Mouse (Mus musculus) thymus, postnatal 36 days (tissue): ENCODE data around the gene Cers1.

Experiments used
- DNase-seq, 2 experiments: peaks; one replicate each; pipeline ENCODE4 v3.0.0; 2022; ENCODE audit warnings: mixed read lengths in 2 of 2

Gene Cers1

DNA sequence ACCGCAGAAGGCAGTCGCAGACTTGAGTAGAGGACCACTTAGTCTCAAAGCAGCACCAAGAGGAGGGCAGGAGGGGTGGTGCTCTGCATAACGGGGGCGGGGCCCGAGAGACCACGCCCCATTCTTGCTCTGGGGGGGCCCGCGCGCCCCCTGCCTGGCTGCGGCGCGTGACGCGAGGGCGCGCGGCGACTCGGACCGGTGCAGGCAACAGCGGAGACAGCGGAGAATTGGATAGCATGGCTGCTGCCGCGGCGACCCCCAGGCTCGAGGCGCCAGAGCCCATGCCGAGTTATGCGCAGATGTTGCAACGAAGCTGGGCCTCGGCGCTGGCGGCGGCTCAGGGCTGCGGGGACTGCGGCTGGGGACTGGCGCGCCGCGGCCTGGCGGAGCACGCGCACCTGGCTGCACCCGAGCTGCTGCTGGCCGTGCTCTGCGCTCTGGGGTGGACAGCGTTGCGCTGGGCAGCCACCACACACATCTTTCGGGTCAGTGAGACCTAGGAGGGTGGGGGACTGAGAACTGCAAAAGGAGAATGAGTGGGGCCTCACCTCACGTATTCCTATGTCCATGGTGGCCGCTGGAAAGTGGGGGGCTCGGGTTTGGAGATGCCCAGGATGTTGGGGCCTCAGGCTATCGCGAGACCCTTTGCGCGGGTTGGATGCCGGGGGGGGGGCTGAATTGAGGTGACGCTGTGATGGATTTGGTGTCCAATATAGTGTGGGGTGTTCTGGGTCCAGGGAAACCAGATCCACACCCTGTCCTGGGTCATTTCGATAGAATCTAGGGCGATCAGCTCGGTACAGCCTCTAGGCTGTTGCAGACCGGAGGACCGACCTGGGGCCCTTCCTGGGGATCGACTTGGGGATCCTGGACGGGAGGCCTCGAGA is at the start of gene Cers1:
Cers1 (plus strand) TSS at position 152 of the 887 bp plus-strand sequence.
- peak; percentile 59 to 64 for DNase-seq

DNA sequence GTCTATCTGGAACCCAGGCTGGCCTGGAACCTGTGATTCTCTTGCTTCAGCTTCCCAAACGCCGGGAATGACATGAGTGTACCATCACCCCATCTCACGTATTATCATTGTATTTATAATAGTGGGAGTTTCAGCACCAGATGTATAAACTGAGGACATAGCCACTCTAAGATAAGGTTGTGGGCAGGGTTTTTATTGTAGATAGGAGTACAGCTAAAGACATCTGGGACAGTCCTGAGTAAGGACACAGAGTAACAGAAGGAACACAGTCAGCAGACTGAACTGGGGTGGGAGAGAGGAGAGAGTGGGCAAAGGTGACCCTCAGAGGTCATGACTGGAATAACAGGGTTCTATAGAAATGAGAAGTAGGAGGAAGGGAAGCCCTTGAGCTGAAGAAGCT is 47.9 kb upstream of the Cers1 start:
- no peak for DNase-seq

DNA sequence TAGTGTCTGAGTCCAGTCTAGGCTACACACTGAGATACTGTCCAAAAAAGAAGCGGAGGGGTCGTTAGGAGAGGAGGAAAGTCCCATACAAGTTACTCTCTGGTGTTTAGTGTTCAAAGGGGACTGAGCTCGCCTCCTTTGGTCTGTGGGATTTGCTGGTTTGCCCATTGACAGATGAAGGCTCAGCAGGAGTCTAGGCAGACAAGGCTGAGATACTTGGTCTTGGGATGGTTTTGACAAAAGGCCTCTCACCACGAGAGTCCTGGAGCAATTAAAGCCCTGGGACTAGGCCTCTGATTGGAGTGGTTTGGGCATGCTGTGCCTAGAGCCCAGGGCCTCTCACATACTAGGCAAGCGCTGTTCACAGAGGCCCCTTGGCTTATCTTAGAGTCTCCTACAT is 47.3 kb upstream of the Cers1 start:
- no peak for DNase-seq

DNA sequence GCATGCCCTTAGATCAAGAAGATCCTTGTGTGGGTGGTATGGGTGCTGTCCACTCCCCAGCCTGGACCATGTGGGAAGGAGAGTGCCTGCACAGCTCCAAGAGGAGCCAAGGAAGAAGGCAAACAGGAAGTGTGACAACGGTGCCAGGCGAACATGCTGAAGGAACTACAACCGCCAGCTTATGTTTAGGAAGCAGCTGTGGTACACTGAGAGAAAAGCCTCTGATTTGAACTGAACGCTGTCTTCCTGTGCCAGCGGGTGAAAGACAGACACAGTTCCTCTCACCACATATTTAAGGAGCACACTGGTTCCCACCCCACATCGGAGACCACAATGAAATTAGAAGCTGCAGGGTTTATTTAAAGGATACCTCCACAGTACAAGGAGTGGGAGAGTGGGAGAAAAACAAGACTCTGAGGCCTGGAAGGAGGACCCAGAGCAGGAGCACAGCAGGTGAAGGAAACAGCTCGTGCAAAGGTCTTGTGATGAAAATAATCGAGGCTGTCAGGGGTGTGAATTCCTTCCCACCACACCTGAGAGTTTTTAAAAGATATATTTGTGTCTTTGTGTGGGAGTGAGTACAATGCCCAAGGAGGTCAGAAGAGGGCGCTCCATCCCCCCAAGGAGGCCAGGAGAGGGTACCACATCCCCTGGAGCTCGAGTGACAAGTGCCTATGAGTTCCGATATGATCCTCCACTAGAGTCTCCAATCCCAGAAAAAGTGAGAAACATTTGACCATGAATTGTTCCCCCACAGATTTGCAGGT is 46.6 kb upstream of the Cers1 start:
- peak; percentile 30 to 35 for DNase-seq

DNA sequence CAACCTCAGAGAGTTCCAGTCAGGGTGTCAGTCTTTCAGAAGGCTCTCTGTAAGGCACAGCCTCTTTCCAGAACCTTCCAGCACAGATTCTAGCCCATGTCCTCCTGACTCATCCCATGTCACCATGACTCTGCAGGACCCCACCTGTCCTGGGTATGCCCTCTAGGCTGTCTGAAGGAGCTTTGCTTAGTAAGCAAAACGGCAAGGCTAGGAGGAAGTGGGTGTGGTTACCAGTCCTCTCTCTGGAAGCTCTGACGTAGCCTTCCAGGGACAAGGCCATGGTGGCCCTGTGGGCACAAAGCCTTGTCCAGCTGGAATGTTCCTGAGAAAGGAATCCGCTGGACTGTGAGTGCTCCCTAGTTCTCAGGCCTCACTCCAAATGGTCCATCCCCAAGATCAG is 42.6 kb upstream of the Cers1 start:
- DNase-seq, result peak in 1 of 2 experiments; percentile 31

DNA sequence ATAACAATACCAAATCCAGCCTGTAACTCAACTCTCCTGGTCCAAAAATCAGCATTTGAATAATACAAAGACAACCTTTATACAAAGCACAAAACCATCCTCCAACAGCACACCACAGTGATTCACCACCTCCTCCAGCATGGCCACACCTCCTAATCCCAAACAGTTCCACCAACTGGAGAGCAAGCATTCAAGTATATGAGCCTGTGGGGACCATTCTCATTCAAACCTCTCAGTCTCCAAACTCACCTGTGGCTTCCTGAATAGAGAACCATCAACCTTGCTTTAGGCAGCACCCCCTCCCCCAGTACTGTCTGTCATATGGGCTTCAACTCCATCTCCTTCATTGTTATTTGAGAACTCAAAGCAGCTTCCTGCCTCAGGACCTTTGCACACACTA is 41.2 kb upstream of the Cers1 start:
- DNase-seq, result no peak

DNA sequence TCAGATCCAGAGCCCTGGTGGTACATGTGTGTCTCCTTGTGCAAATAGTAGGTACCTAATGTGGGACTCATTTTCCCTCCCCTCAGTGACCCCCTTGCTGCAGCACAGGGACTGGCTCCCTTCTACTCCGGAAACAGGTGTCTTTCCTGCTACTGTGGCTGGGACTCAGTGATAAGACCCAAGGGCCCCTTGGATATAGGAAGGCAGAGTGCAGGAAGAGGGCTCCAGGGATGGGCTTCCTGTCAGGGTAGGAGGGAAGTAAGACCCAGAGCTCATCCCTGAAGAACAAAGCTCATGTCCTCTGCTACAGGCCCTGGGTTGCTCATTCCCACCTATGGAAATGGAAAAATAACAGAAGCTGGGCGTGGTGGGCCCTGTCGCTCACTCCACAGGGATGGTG is 39.1 kb upstream of the Cers1 start:
- no peak for DNase-seq

DNA sequence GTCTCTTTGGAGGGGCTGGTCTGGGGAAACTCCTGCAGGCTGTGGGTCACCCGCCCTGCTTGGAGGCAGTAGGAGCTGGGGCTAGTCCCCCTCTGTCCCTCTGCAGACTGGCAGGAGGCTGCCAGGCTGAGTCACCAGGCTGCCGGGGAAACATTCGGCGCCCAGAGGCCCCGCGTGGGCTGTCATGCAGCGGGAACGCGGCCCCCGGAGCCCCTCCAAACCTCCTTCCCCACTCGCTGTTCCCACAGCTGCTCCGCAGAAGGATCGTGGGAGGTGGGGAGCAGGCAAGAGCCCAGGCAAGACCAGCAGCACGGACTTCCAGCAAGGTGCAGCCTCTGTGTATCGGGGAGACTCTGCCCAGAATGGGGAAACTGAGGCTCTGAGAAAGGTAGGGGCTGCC is 37.4 kb upstream of the Cers1 start:
- DNase-seq, result no peak

DNA sequence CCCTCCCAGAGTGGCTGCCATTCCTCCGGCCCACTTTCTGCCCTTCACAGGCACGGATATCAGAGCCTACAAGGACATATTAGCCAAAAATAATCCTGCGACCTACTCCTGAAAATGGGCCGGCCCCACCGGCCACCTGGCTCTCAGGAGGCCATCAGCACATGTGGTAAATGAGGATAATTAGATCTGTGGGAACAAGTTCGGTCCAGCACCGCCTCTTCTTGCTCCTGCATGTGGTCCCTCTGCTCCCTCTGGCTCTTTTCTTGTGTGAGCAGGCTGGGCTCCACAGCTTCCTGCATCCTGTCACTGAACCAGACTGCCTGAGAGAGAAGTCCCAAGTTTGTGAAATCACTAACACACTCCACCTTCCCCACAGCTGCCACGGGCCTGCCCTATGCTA is 36.3 kb upstream of the Cers1 start:
- DNase-seq, result no peak

DNA sequence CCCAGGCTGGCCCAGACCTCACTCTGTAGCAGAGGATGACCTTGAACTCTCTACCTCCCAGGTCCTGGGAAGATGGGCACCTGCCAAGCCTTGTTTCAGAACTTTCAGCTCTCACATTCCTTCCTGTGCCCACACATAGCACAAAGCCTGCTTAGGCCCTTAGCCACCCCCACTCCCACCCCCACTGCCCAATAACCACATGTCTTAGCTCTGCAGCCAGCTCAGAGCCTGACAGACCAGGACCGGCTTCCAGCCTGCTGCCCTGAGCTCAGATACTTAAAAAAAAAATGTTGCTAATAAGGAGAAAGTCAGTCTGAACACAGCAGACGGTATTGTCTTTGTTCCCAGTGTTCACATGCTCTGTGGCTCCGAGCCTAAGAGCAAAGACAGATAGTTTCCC is 34.6 kb upstream of the Cers1 start:
- DNase-seq, result no peak

DNA sequence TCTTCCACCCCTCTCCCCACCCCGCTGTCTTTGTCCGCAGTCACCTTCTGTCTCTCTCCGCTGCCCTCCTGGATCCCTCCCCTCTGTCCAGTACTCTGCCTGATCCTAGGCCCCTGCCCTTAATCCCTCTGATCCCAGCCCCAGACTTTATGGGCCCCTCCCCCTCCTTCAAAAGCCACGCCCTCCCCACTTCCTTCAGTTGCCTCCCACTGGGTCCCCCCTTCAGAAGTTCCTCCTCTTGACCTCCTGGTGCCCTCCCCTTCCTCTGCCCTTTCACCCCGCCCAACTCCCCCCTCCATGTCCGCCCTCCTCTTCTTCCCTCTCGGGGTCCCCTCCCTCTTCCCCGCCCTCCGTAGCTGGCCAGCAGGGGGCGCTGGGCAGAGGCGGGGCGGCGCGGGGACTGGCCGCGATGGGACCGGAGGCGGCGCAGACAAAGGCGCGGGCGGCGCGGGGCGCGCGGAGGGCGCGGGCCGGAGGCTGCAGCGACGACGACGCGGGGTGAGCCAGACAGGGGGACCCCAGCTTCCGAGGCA is 32.9 kb upstream of the Cers1 start, which contains the start of gene Homer3:
Homer3 (plus strand) TSS at position 225 of the 533 bp plus-strand sequence.
- DNase-seq, result peak; percentile 93 to 95

DNA sequence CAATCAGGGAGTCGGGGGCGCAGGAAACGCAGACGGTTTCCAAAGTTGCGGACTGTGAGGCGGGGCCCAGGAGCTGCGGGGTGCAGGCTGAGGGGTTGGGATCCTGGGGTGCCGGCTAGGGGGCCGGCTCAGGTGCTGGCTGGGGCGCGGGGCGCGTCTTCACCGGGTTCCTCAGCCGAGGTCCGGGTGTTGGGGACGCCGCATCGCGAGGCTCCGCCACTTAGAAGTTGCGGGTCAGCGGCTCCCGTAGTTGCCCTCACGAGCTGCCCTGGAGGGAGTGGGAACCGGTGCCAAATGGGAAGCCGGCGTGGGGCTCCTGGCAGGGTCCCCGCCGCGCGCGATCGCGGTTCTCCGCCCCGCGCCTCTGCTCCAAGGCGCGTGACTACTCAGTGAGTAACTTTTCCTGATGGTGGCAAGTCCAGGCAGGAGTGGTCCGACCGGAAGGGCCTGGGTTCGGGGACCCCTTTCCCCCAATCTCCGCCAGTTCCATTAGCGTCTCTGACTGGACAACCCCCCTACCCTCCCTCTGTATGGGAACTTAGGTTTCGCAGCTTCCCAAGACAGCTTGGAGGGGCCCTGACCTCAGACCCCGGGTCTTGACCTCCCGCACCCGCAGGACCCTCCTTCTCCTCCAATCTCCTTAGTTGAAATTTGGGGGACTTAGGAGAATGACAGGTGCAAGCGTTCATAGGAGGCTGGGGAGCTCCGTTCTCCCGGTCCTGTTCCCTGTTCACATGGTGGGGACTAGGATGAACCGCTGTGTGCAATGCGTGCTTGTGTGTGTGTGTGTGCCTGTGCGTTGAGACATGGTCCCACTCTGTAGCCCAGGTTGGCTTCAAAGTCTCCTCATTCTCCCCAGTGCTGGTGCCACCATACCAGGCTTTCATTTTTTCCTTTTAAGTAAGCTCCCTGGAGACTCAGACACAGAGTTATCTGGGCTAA is 32.2 kb upstream of the Cers1 start:
- DNase-seq, result peak in 1 of 2 experiments; percentile 7

DNA sequence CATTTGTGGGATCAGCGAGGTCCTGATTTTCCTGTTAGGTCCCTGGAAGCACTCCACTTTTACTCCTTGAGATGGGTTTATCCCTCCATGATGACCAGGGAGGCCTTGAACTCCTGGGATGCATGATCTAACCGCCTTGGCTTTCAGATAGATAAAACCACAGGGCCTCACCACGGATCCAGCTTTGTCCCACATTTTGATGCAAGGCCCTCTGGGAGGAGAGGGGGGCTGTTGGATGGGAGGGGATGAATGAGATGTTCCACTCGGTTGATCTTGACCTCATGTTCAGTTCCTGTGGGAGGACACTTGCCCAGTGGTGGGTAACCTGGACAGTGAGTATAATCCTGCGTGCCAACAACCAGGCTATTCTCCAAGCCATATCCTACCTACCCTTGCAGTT is 31.2 kb upstream of the Cers1 start:
- DNase-seq, result no peak

DNA sequence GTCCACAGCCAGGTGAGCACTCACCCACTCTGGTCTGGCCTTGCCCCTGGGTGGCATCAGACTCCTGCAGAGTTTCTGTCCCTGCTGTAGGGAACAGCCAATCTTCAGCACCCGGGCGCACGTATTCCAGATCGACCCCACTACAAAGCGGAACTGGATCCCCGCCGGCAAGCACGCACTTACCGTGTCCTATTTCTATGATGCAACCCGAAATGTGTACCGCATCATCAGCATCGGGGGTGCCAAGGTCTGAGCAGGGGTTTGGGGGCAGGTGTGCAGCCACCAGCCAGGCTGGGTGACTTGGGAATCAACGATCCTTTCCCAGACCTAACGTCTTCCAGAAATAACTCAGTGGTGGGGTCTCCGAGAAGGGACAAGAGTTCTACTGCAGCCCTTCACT is 30.3 kb upstream of the Cers1 start:
- no peak for DNase-seq

DNA sequence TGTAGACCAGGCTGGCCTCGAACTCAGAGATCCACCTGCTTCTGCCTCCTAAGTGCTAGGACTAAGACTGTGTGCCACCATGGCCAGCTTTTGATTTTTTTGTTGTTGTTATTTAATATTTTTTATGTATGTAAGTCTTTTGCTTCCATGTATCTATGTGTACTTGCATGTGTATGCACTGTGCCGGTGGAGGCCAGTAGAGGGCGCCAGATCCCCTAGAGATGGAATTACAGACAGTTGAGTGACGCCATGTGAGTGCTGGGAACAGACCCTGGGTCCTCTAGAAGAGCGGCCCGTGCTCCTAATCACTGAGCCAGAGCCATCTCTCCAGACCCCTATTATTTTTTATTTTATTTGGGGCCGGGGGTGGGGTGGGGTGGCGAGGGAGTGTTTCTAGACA is 28.8 kb upstream of the Cers1 start:
- DNase-seq, result peak in 1 of 2 experiments; percentile 20

DNA sequence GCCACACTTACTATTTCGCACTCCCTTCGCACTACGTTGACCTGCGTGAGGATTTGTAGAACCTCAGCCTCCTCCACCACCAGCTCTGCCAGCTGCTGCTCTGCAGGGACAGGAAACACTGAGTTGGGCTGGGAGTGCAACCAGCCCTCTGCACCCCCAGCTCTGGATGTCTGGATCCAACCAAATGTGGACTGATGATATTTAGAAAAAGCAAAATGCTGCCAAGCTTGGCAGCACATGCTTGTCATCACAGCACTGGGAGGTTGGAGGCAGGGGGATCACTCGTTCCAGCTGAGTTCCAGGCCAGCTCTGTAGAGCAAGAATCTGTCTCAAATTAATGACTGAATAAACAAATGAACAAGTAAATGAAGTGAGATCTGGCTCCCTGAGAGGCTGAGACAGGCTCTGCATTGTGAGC is 21.6 kb upstream of the Cers1 start:
- DNase-seq, result no peak

DNA sequence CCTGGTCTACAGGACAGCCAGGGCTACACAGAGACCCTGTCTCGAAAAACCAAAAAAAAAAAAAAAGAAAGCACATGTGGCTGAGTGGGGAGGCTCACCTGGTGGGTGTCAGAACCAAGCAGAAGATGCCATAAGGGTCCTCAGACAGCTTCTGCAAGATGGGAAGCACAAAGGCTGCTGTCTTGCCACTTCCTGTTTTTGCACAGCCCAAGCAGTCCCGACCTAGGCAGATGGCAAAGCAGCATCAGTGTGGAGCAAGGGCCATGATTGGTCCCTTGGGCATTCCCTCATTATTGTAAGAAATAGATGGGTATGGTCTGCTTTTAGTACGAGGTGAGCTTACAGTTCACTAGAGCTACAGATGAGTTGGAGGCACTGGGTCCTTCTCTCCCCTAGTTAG is 14.7 kb upstream of the Cers1 start:
- DNase-seq, result no peak

DNA sequence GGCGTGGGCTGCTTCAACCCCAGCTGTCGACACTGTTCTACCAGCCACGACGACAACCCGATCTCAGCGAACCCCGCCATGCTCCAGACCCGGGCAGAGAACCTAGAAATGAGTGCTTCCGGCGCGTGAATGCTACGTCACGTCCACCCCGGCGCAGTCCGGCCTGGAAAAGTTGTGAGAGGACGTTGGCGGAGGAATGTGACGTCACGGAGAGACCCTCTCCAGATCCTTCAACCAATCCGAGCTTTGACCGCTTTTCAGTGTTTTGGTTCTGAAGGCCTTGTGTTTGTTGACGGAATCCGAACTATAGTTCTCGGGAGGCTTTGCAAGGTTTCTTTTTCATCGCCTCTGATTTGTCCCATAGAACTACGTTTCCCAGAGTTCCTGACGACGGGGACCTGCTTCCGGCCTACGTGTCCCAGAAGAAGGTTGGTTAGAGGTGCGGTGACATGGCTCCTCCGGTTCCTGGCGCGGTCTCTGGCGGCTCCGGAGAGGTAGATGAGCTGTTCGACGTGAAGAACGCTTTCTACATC is 13.2 kb upstream of the Cers1 start, which contains the start of the genes Ddx49 and Cope:
Ddx49 (minus strand) TSS at position 132 of the 533 bp plus-strand sequence.
Cope (plus strand) TSS at position 161 of the 533 bp plus-strand sequence.
- DNase-seq, result peak; percentile 90

DNA sequence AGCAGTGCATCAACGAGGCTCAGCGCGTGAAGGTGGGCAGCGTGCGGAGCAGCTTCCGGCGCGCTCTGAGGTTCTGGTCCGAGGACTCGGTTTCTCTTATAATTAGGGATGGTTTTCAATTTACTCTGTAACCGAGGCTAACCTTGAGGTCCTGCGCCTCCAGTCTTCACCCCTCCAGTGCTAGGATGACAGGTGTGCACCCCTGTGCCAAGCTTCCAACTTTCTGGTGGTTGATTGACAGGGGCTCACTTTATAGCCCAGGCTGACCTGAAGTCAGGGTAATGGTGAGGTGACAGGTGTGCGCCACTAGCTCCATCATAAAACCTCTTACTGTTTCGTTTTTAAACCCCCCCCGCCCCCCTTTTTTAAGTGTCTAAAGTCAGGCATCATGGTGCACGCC is 12.7 kb upstream of the Cers1 start:
- no peak for DNase-seq

DNA sequence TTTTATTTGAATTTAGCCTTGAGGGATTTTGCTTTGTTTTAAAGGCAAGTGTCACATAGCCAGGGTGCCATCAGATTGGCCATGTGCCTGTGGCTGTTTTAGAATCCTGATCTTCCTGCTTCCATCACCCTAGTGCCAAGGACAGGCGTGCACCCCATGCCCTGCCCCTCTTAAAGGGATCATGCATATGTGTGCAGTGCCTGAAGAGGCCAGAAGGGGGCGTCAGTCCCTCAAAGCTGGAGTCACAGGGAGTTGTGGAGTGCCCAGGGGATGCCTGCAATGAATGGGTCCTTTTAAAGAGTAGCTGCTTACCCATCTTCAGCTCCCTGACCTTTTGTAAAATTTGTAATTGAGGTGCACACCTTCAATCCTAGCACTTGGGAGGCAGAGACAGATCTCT is 6.3 kb upstream of the Cers1 start:
- peak in 1 of 2 experiments; percentile 23 for DNase-seq

DNA sequence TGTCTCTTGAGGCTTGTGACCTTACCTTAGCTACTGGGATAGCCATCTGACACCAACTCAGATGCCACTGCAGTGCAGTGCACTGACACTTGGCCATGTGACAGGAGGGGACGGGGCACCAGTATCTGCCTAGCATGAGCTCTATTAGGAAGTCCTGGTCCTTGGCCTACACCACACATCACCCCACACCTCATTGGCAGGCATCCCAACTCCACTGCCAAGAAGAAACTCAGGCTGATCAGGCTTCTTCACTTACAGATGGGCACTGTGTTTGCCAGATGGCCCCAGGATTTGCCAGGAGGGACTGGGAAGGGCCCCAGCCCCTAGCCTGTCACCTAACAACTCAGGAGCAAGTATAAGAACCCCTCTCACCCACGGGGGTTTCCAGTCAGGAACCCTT is 2.2 kb upstream of the Cers1 start:
- no peak for DNase-seq
